ENCODE assay signal across 8 mouse cellular contexts in the genomic region with DNA sequence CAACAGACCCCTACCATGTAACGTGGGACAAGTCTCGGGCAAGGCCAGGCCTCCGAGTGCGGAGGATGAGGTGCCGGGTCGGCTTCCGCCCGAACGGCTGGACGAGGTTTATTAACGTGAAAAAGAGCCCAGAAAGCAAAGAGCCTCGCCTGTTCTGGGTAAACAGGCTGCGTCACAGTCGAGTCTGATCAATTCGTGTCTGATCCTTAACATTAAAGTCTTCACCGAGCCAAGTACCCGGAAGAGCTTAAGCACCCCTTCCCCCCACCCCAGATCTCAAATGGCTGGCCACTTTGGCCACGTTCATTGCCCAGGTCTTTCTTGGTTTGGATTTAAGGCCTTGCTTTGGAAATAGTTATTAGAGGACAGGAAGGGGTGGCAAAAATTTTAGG. TPM values are rescaled to one million over a fixed set of nuclear protein-coding genes. Genes with fewer than 3 reads are reported as not detected.
DNase-seq lines count a peak whose midpoint lies in the region; ATAC-seq and TF ChIP-seq lines count a peak whose summit lies in the region.

No protein-coding gene starts in this region.

- H3K4me1 ChIP-seq in liver, embryonic 11.5 days (replicated peaks; ENCODE audit: control insufficient read depth, insufficient read depth, low read length), result peaks cover 16% of the 10 kb centered on the region

- H3K4me3 ChIP-seq in gastrocnemius, adult 2 months, result peak overlapping the region; percentile 81
- peak overlapping the region; percentile 99 for H3K4me3 ChIP-seq in liver, embryonic 11.5 days (ENCODE audit: low read depth, low read length)

- no peak for TF ChIP-seq CTCF in gastrocnemius, adult 2 months (IDR thresholded peaks at IDR 0.05)

- peak; percentile 1; the same call in 1 of the 2 replicates for ATAC-seq in erythroblast, adult 5-6 weeks (replicated peaks; ENCODE audit: low FRiP score, poor library complexity, severe bottlenecking)
- peak; percentile 9; the same call in 1 of the 2 replicates for ATAC-seq in liver, embryonic 11.5 days (replicated peaks; ENCODE audit: low FRiP score)

- no peaks in the 10 kb centered on the region for H3K27me3 ChIP-seq in liver, embryonic 11.5 days (replicated peaks; ENCODE audit: control insufficient read depth, insufficient read depth, low read length)

- peak overlapping the region; percentile 97 for H3K27ac ChIP-seq in gastrocnemius, adult 2 months
- H3K27ac ChIP-seq in liver, embryonic 11.5 days (ENCODE audit: low read depth, low read length), result peak overlapping the region; percentile 93

- H3K9ac ChIP-seq in liver, embryonic 11.5 days (ENCODE audit: low read depth, low read length), result peak overlapping the region; percentile 100

- H3K9me3 ChIP-seq in liver, embryonic 11.5 days (ENCODE audit: control insufficient read depth, low read length), result no peaks in the 10 kb centered on the region

- DNase-seq in gastrocnemius, adult 2 months, result no peak
- no peak for DNase-seq in gastrocnemius, postnatal 14 days
- DNase-seq in 416B (ENCODE audit: low read depth), result peak; percentile 60
- DNase-seq in liver, embryonic 11.5 days (ENCODE audit: low spot score), result no peak
- DNase-seq in layer of hippocampus, adult 8-10 months (ENCODE audit: low spot score in 2 of 2), result no peak
- DNase-seq in gastrocnemius, adult 8-10 months (ENCODE audit: low spot score in 2 of 2), result no peak
- DNase-seq in embryo, embryonic 10 days (ENCODE audit: low spot score), result no peak

- H3K36me3 ChIP-seq in liver, embryonic 11.5 days (ENCODE audit: control insufficient read depth, insufficient read depth, low read length), result peaks cover 23% of the 10 kb centered on the region

- intact Hi-C loops in gastrocnemius, adult 2 months (cut with DNase I), result loop anchor here (5.0 kb wide), 2 partner anchors 120 to 175 kb away; a partner anchor contains a TSS
- intact Hi-C loops in gastrocnemius, postnatal 14 days (cut with DNase I; ENCODE audit: low total_unique reads), result no loop called here

- WGBS in liver, embryonic 11.5 days, result under 1% methylated on average over 18 of the region's 18 CpGs

- H3K4me2 ChIP-seq in liver, embryonic 11.5 days, result peak overlapping the region; percentile 84

RNA-seq across cellular contexts. Expression of a gene that starts 0.8 kb away (rescaled TPM):
- total RNA-seq in gastrocnemius, adult 2 months (2021), result 100 to 1,000 TPM; 404 to 490 TPM
- total RNA-seq in gastrocnemius, postnatal 14 days (2021), result 100 to 1,000 TPM; 628 to 686 TPM
- total RNA-seq in erythroblast, adult 5-6 weeks (2015; ENCODE audit: low replicate concordance), result 701 and 899 TPM in 2 replicates
- 332 and 357 TPM in 2 replicates for total RNA-seq in erythroblast, adult 5-6 weeks (2017; ENCODE audit: low replicate concordance)
- polyA plus RNA-seq in liver, embryonic 11.5 days (2014; fragmentation: Nextera tagmentation; extraction: Ambion mirVana), result 1,333 and 1,422 TPM in 2 replicates
- 100 to 1,000 TPM; 520 to 711 (median 600) TPM for total RNA-seq in layer of hippocampus, adult 8-10 months (2022)
- 100 to 1,000 TPM; 364 to 479 (median 402) TPM for total RNA-seq in gastrocnemius, adult 8-10 months (2022)

RNA-seq across cellular contexts. Expression of a gene that starts 4.5 kb away (rescaled TPM):
- 100 to 1,000 TPM; 199 to 214 TPM for total RNA-seq in gastrocnemius, adult 2 months (2021)
- total RNA-seq in gastrocnemius, postnatal 14 days (2021), result 100 to 1,000 TPM; 281 to 311 TPM
- not detected in 2 replicates for total RNA-seq in erythroblast, adult 5-6 weeks (2015; ENCODE audit: low replicate concordance)
- total RNA-seq in erythroblast, adult 5-6 weeks (2017; ENCODE audit: low replicate concordance), result 0.34 TPM in 1 of 2 replicates, not detected in the other
- polyA plus RNA-seq in liver, embryonic 11.5 days (2014; fragmentation: Nextera tagmentation; extraction: Ambion mirVana), result 2.1 and 2.2 TPM in 2 replicates
- total RNA-seq in layer of hippocampus, adult 8-10 months (2022), result 100 to 1,000 TPM; 123 to 145 (median 134) TPM
- total RNA-seq in gastrocnemius, adult 8-10 months (2022), result 100 to 1,000 TPM; 172 to 203 (median 187) TPM

RNA-seq across cellular contexts. Expression of a gene that starts 26.0 kb away (rescaled TPM):
- under 1 TPM in 1 of 2 experiments, not detected in 1; 0.11 TPM for total RNA-seq in gastrocnemius, adult 2 months (2021)
- total RNA-seq in gastrocnemius, postnatal 14 days (2021), result under 1 TPM; 0.07 to 0.29 TPM
- total RNA-seq in erythroblast, adult 5-6 weeks (2015; ENCODE audit: low replicate concordance), result not detected in 2 replicates
- not detected in 2 replicates for total RNA-seq in erythroblast, adult 5-6 weeks (2017; ENCODE audit: low replicate concordance)
- polyA plus RNA-seq in liver, embryonic 11.5 days (2014; fragmentation: Nextera tagmentation; extraction: Ambion mirVana), result 0.22 and 0.43 TPM in 2 replicates
- 10 to 100 TPM; 47.7 to 56.4 (median 52.4) TPM for total RNA-seq in layer of hippocampus, adult 8-10 months (2022)
- under 1 TPM in 2 of 4 experiments, not detected in 2; 0.11 to 0.70 TPM for total RNA-seq in gastrocnemius, adult 8-10 months (2022)

RNA-seq across cellular contexts. Expression of a gene that starts 31.3 kb away (rescaled TPM):
- total RNA-seq in gastrocnemius, adult 2 months (2021), result under 1 TPM; 0.31 to 0.47 TPM
- under 1 TPM; 0.64 to 0.75 TPM for total RNA-seq in gastrocnemius, postnatal 14 days (2021)
- total RNA-seq in erythroblast, adult 5-6 weeks (2015; ENCODE audit: low replicate concordance), result 0.96 and 5.9 TPM in 2 replicates
- total RNA-seq in erythroblast, adult 5-6 weeks (2017; ENCODE audit: low replicate concordance), result 1.5 and 2.6 TPM in 2 replicates
- 24.0 and 31.2 TPM in 2 replicates for polyA plus RNA-seq in liver, embryonic 11.5 days (2014; fragmentation: Nextera tagmentation; extraction: Ambion mirVana)
- 1 to 10 TPM in 3 of 4 experiments, under 1 TPM in 1; 0.59 to 1.5 (median 1.3) TPM for total RNA-seq in layer of hippocampus, adult 8-10 months (2022)
- under 1 TPM in 2 of 4 experiments, not detected in 2; 0.18 to 0.19 TPM for total RNA-seq in gastrocnemius, adult 8-10 months (2022)

RNA-seq across cellular contexts. Expression of a gene that starts 41.0 kb away (rescaled TPM):
- 1 to 10 TPM; 3.0 to 3.1 TPM for total RNA-seq in gastrocnemius, adult 2 months (2021)
- total RNA-seq in gastrocnemius, postnatal 14 days (2021), result 1 to 10 TPM; 6.2 to 8.0 TPM
- 2.1 TPM in 1 of 2 replicates, not detected in the other for total RNA-seq in erythroblast, adult 5-6 weeks (2015; ENCODE audit: low replicate concordance)
- 1.0 and 1.8 TPM in 2 replicates for total RNA-seq in erythroblast, adult 5-6 weeks (2017; ENCODE audit: low replicate concordance)
- 0.47 and 0.77 TPM in 2 replicates for polyA plus RNA-seq in liver, embryonic 11.5 days (2014; fragmentation: Nextera tagmentation; extraction: Ambion mirVana)
- 10 to 100 TPM; 18.0 to 21.1 (median 19.8) TPM for total RNA-seq in layer of hippocampus, adult 8-10 months (2022)
- total RNA-seq in gastrocnemius, adult 8-10 months (2022), result 1 to 10 TPM; 1.3 to 3.4 (median 1.9) TPM

Comparison
In these comparisons a context has a peak if more than half of its experiments do, and no peak if none do; other contexts are left out.
1. RNA of a gene that starts 4.5 kb away (total RNA-seq): 281 to 311 TPM in gastrocnemius, postnatal 14 days, 199 to 214 TPM in gastrocnemius, adult 2 months, 172 to 203 TPM in gastrocnemius, adult 8-10 months and 123 to 145 TPM in layer of hippocampus, adult 8-10 months; 0.34 TPM in erythroblast, adult 5-6 weeks; every median in the first group is over 10 times any median in the second.
2. RNA of a gene that starts 26.0 kb away (total RNA-seq): 47.7 to 56.4 TPM in layer of hippocampus, adult 8-10 months; 0.07 to 0.29 TPM in gastrocnemius, postnatal 14 days, 0.11 to 0.70 TPM in gastrocnemius, adult 8-10 months, 0.11 TPM in gastrocnemius, adult 2 months and not detected in erythroblast, adult 5-6 weeks; every median in the first group is over 10 times any median in the second.